8 mouse cellular contexts compared by ENCODE assay signal in the genomic region with DNA sequence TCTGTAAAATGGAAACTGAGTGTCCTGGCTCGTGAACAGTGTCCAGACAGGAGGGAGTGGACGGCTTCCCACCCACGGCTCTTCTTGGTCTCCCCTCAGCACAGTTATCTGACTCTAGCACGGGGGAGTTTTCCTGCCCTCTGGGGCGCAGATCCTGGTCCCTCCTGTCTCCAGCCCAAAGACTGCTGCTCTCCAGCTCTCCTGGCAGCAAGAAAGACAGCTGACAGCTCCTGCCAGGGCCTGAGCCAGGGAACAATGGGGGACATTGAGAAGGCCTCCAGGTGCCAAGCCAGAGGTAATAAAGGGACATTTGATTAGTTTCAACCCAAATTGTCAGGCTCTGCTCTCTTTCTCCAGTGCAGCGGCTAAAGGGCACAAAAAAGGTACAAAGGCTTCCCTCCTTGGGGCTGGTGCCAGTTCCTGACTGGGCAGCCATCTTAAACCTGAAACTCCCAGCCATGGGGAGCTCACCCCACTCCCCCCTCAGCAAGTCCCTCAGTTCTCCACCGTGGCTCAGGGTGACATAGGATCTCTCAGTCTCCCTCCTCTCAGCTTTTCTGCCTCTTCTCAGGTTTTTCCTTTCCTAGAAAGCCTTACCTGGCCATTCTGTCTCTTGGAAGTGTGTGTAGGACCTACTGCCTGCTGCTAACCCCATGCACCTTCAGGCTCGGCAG. TPM values are rescaled to one million over a fixed set of nuclear protein-coding genes. Genes with fewer than 3 reads are reported as not detected.
DNase-seq lines count a peak whose midpoint lies in the region; ATAC-seq and TF ChIP-seq lines count a peak whose summit lies in the region.
"Had no signal": no experiment of that assay in that cellular context is flagged by ENCODE, and none has a peak within 500 bp of the region (broad histone marks: within the 10 kb centered on the region; RNA-seq: fewer than 3 reads in every experiment).

No protein-coding gene starts in this region.

- H3K36me3 ChIP-seq in heart, embryonic 13.5 days: peaks cover 2% of the 10 kb centered on the region; the same call in 1 of the 2 replicates
- H3K36me3 ChIP-seq in E14TG2a.4 (ENCODE audit: insufficient read depth, low read length): no peaks in the 10 kb centered on the region

- DNase-seq in heart, postnatal 36 days: no peak
- peak; percentile 60 for DNase-seq in Muller cell, postnatal 12 days (ENCODE audit: inconsistent ontology term)
- peak; percentile 69 for DNase-seq in liver
- no peak for DNase-seq in T-cell, adult 2 months (ENCODE audit: low spot score)
- DNase-seq in ovary, postnatal 36 days (ENCODE audit: low spot score): no peak

- H3K4me1 ChIP-seq in heart, embryonic 13.5 days: peaks cover 74% of the 10 kb centered on the region
- peaks cover 95% of the 10 kb centered on the region for H3K4me1 ChIP-seq in E14TG2a.4 (replicated peaks; ENCODE audit: low read depth, low read length)

- no peaks in the 10 kb centered on the region for H3K9me3 ChIP-seq in heart, embryonic 13.5 days
- 0 out of 2 replicates have a peak, but pooled peaks cover 4% of the 10 kb centered on the region for H3K9me3 ChIP-seq in E14TG2a.4 (ENCODE audit: low read length)

- no peaks in the 10 kb centered on the region for H3K27me3 ChIP-seq in heart, embryonic 13.5 days (replicated peaks)
- no peaks in the 10 kb centered on the region for H3K27me3 ChIP-seq in E14TG2a.4 (ENCODE audit: insufficient read depth, low read length)

- H3K4me2 ChIP-seq in heart, embryonic 13.5 days: peak overlapping the region; percentile 42

- TF ChIP-seq CTCF in E14TG2a.4 (conservative IDR thresholded peaks at IDR 0.05; ENCODE audit: low read length): no peak

- H3K9ac ChIP-seq in heart, embryonic 13.5 days: peak overlapping the region; percentile 11; the same call in 1 of the 2 replicates

- peak overlapping the region; percentile 45 for H3K27ac ChIP-seq in heart, embryonic 13.5 days (replicated peaks)
- H3K27ac ChIP-seq: macrophage had no signal

- no peak for ATAC-seq in heart, embryonic 13.5 days (ENCODE audit: extremely low read depth, insufficient number of reproducible peaks, low FRiP score, low TSS enrichment)

- intact Hi-C loops in heart, postnatal 36 days (cut with DNase I): no loop called here

- H3K4me3 ChIP-seq in heart, embryonic 13.5 days: no peak overlapping the region
- peak overlapping the region; percentile 29 for H3K4me3 ChIP-seq in E14TG2a.4 (replicated peaks; ENCODE audit: low read length)

- WGBS in heart, embryonic 13.5 days: 51% methylated on average over 8 of the region's 8 CpGs

RNA-seq across cellular contexts. Expression of a gene that starts 11.5 kb away (rescaled TPM):
- polyA plus RNA-seq in heart, embryonic 13.5 days (2015; fragmentation: Nextera tagmentation; extraction: Ambion mirVana): 10.3 and 11.4 TPM in 2 replicates
- 1 to 10 TPM; 6.7 to 9.2 TPM for total RNA-seq in heart, postnatal 36 days (2021)

Comparison
In these comparisons a context has a peak if more than half of its experiments do, and no peak if none do; other contexts are left out.
1. DNase-seq: peak in Muller cell, postnatal 12 days (single experiment) and liver (single experiment); none in heart, postnatal 36 days (0 of 2), T-cell, adult 2 months (single experiment) and ovary, postnatal 36 days (single experiment).